Mouse (Mus musculus) ES-CJ7 (cell line): ENCODE results near the gene Slc8a2.

Experiments used
- DNase-seq: peaks from one replicate; pipeline ENCODE4 v3.0.0; 2011; ENCODE audit warnings: low read depth, low spot score

Gene Slc8a2

DNA sequence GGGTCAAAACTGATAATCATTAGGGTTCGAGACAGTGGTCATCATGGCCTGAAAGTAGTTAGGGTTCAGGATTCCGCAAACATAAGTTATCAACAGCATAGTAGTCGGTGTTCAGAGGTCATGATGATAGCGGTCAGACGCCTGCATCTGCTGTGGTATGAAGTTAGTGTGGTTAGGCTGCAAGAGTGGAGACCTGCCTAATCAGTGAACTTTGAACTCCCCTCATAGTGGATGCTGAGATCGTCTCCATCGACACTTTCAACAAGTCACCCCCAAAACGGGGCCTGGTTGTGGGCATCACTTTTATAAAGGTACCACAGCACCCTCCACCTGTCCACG lies 9.4 kb upstream of the Slc8a2 start:
- DNase-seq, result no peak

DNA sequence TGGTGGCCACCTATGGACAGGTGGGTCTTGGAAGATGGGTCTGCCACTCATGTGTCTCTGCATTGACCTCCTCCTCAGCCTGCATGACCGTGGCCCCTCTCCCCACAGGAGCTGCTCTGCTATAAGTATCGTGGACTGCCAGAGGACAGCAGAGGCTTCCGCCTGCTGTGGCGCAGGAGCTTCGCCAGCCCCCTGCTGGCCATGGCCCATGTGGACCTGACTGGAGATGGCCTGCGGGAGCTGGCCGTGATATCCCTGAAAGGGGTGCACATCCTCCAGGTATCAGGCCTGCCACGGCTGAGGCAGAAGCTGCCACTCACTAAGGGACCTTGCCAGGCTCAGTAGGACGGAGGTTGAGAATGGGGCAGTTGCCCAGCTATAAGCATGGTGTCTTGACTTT lies 3.8 kb upstream of the Slc8a2 start:
- DNase-seq, result no peak

DNA sequence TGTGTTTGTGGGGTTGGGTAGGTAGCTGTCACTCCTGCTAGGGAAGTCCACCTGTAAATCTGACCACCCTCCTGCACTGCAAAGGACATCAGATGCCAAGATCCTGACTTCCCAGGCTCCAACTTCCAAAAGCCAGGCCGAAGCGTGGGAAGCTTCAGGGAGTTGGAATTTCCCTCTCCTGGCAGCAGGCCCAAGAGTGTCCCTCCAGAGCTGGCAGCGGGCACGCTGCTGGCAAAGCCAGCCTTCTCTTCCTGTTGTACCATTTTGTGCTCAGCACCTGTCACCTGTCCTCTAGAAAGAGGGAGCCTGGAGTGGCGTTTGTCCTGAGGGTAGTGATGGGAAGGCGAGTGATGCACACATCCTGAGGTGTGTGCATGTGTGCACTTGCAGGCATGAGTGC lies 1.3 kb upstream of the Slc8a2 start:
- no peak for DNase-seq

GRCm38 (mm10) chr7:16128899-16129298 lies 727 bp upstream of the Slc8a2 start:
- no peak for DNase-seq

- peak; percentile 89 for DNase-seq
Measured at GRCm38 (mm10) chr7:16129846-16130691, 443 bp downstream of the Slc8a2 start.

- no peak for DNase-seq
Measured at GRCm38 (mm10) chr7:16130956-16131634, 1.5 kb downstream of the Slc8a2 start.

- DNase-seq, result peak; percentile 29
Measured at GRCm38 (mm10) chr7:16132161-16132581, 2.5 kb downstream of the Slc8a2 start.

- no peak for DNase-seq
Measured at GRCm38 (mm10) chr7:16132926-16133325, 3.3 kb downstream of the Slc8a2 start.

DNA sequence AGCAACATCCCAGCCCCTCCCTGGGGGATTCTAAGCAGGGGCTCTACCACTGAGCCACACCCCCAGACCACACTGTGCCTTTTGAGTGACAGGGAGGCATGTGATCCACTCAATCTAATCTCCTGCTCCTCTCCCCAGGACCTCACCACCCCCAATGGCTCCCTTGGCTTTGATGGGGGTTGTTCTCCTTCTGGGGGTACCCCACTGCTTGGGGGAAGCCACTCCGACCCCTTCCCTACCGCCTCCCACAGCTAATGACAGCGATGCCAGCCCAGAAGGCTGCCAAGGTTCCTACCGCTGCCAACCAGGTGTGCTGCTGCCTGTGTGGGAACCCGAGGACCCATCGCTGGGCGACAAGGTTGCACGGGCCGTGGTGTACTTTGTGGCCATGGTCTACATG lies 4.1 kb downstream of the Slc8a2 start:
- DNase-seq, result no peak

GRCm38 (mm10) chr7:16134951-16135392 lies 5.3 kb downstream of the Slc8a2 start:
- no peak for DNase-seq

DNA sequence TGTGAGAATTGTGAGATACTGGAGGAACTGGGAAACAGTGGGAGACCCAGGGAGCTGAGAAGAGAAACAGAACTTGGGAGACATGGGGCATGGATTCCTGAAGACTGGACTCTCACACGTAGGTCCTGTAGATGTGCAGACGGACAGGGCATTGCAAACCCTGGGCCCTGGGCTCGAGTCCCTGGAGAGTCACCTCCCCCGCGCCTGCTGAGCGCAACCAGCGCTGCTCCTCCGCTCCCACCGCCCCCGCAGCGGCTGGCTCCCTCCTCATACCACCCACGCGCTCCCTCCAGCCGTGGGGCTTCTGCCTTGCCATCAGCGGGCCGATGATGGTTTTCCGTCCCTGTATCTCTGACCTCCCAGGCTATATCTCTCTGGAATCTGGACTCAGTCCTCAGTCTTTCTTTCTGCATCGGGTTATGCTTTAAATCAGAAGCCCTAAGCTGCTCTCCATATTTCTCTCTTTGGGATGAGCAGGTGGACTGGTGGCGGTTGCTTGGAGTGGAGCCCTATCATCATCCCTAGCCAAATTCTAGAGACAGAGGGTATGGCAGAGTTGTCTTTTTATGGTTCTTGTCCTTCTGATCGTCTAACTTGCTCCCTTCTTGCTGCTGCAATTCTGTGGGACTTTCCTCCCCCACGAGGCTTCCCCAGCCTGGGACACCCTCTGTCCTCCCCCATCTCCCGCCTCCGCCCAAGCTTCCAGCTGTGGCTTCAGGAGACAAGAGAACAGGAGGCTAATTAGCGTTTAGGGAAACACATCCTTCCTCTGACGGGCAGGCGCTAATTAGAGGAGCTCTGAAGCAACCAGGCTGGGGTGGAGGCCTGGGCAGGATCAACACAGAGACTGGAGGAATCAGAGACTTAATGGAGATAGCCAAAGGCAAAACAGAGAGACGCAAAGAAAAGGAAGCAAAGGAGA lies 17.1 kb downstream of the Slc8a2 start:
- DNase-seq, result no peak

GRCm38 (mm10) chr7:16147643-16148042 lies 18.0 kb downstream of the Slc8a2 start:
- DNase-seq, result peak; percentile 35

DNA sequence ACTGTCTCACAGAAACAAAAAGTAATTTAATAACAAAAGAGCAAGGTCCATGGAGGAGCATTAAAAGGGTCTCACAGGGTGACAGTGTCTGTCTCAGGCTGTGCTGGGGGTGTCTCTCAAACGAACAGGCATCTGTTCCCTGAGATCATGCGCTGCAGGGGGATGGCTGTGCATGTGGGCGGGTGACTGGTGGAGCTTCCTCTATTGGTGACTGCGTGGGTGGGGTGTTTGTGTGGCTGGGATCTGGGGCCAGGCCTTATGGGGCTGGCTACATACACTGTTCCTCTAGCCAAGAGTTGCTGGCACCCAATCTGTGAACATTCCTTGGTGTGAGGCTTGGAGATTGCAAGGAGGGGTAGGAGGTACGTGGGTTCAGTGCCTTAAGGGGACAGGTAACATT lies 19.6 kb downstream of the Slc8a2 start:
- no peak for DNase-seq

- DNase-seq, result no peak
Measured at GRCm38 (mm10) chr7:16150191-16151145, 20.8 kb downstream of the Slc8a2 start.

- DNase-seq, result peak; percentile 61
Measured at GRCm38 (mm10) chr7:16153522-16153921, 23.9 kb downstream of the Slc8a2 start.

DNA sequence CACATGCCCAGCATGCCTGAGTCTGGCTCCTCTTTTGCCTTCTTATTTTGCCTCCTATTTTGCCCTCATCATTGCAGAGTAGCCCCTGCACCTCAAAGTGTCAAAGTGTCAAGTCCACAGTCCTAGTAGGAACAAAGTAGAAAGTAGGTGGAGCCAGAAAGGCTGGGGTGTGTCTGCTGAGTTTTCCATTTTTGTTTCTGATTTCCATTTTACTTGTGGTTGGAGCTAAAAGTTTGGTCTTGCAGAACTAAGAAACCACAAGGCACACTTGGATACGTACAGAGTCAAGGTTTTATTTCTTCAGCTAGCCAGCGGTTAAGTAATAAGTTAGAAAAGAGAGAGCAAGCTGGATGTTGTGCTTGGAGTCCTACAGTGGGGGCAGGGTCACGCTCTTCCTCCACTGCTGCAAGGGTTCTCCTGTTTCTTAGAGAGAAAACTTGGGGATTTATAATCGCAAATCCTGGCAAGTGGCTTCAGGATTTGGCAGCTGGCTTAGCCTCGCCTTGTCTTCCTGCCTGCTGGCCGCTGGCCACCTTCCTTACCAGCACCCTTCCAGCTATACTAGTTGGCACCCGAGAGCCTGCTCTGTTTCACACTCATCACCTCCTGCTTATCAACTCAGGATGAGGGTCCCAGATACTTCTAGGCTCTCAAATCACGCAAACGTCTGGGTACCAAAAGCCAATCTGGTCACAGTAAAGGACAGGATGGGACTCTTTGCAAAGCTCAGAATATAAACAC lies 25.7 kb downstream of the Slc8a2 start:
- no peak for DNase-seq

DNA sequence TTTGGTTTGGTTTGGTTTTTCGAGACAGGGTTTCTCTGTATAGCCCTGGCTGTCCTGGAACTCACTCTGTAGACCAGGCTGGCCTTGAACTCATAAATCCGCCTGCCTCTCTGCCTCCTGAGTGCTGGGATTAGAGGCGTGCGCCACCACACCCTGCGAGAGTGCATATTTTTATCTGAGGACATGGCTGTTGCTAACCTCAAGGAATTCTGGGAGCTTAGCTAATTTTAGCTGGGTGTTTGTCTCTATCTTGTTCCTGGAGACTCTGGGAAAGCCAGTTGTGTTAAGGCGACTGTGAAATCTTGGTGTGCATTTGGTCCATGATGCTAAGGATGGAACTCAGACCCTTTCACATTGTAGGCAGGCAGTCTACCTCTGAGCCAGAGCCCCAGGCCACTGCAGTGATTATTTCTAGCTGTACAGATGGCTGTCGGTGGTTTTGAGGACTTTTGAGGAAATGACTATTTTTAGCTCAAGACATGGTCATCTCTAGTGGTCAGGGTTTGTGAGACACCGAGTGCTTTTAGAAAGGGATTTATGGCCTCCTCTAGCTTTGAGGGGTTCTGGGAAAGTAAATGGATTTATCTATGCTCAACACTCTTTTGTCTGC lies 26.6 kb downstream of the Slc8a2 start:
- DNase-seq, result no peak

GRCm38 (mm10) chr7:16158735-16159134 lies 29.1 kb downstream of the Slc8a2 start:
- DNase-seq, result no peak

DNA sequence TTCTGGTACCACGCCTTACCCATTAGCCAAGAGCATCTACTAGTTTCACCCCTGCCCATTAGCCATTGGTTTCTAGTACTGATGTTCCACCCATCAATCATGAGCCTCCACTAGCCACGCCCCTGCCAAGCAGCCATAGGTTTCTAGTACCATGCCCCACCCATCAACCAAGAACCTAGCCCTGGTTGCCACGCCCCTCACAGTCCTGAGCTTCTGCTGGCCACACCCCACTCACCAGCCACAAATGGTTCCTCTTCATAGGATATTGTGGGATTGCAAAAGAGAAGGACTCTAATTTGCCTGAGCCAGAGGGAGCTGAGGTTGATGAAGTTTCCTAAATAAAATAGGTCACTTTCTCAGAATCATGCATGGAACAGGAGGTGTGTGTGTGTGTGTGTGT lies 31.1 kb downstream of the Slc8a2 start:
- peak; percentile 84 for DNase-seq

DNA sequence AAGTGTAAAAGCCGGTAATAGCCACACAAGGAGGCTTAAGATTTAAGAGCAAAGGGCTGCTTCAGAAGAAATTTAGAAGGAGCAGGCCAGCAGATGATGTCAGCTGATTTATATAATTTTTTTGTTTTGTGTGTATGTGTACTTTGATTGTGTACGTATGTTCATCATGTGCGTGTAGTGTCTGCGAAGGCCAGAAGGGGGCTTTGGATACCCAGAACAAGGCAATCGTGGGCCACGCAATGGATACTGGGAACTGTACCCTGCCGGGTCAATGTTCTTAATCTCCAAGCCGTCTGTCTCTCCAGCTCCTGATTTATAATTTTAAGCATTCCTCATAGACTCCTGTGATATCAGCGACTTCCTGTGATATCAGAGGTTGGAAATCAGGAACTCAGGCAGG lies 31.7 kb downstream of the Slc8a2 start:
- DNase-seq, result no peak
